Mouse (Mus musculus) cerebral cortex, adult 2 months (tissue): Measurements from ENCODE around the gene Sac3d1.

ENCODE experiments used
- WGBS: fragments of 180-500 bp; shearing (Covaris S2); methylation state at CpG from one replicate; pipeline ENCODE4 v1.1.7; 2018; 5-methylcytosine and 5-hydroxymethylcytosine counted together

Gene Sac3d1

GRCm38 (mm10) chr19:6117986-6118676 is at the start of gene Sac3d1:
Gene Sac3d1 (minus strand): TSS chr19:6118650.
- WGBS = under 1% methylated on average over 77 of the region's 77 CpGs

GRCm38 (mm10) chr19:6166750-6167149 is 48.3 kb upstream of the Sac3d1 start:
- WGBS = 78% methylated on average over 4 of the region's 4 CpGs

GRCm38 (mm10) chr19:6163872-6164547 is 45.6 kb upstream of the Sac3d1 start:
- 61% methylated on average over 10 of the region's 10 CpGs for WGBS

DNA sequence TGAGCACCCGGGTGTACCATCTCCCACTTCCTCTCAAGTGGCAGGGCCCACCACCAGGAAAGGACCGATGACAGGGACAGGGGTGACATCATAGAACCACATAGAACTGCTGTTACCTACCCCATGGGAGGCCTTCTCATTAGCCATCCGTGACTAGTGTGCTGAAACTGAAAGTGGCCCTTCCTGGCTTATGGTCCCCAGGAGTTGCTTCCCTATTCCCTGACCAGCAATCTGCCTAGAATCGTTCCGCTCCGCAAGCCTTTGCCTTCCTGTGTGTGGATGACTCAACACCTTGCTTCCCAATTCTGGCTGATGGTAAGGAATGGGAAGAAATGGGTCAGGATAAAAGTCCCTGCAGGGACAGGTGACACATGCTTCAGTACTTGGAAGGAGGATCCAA is 38.8 kb upstream of the Sac3d1 start:
- 62% methylated on average over 6 of the region's 6 CpGs for WGBS

DNA sequence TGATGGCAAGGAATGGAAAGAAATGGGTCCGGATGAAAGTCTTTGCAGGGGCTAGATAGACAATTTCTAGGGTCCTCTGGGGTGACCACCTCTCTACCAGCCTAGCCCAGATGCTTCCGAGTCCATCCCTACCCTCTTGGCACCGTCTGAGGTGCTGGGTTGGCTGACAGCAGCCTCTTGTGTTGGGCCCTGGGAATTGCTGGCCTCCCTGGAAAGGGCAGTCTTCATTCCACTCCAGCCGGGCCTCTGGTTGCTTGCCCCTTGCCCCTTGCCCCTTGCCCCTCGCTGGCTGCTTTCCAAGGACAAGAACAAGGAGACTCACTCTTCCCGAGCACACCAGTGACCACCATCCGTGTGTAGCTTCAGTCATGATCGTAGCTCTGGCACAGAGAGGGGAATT is 37.9 kb upstream of the Sac3d1 start:
- 68% methylated on average over 8 of the region's 8 CpGs for WGBS

DNA sequence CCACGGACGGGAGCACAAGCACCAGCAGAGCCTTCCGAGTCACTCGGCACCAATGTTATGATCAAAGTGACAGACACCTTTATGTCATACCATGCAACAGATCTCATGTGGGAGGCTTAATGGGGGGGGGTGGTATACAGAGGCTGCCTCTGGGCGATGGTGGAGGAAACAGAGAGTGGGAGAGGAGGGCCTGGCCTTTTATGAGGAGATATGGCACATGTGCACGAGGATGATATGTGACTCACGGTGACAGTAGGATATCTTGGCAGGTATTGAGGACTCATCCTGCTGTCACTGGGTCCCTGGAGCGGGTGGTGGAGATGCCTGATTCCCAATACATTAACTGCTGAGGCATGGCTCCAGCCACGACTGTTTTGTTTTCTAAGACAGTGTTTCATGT is 36.7 kb upstream of the Sac3d1 start:
- 87% methylated on average over 9 of the region's 9 CpGs for WGBS

DNA sequence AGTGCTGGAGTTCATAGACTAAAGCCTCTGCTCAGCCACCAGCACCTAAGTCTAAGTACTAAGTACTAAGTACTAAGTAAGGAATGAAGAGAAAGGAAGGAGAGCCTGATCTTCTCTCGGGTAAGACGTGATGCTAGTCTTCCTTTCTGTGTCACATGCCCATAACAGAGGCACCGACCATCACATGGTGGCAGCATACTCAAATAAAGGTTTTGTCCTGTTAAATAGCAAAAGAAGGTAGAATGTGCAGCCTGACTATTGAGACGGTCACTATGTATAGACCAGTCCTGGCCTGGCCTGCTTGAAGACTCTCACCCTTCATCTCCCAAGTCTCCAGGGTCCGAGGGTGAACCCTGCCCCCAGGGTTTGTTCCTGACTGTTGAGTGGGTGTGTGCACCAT is 26.4 kb upstream of the Sac3d1 start:
- 76% methylated on average over 5 of the region's 5 CpGs for WGBS

DNA sequence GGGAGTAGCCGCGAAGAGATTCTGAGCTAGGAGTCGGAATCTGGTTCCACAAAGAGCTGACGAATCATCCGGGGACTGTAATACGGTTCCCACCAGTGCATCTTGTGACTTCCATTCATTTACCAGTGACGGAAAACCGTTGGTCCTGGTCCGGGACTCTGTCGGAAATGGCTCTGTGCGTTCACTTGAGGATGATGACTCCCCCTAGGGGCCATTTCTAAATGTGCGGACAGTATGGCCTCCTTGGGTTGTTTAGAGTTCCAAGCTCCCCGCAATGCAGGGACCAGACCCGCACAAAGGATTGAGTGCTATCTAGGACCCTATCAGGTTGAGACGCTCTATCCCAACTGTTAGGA is 22.9 kb upstream of the Sac3d1 start, which contains the start of gene Arl2:
TSS of gene Arl2 (minus strand) at position 155 of the 356 bp plus-strand sequence.
- under 1% methylated on average over 15 of the region's 15 CpGs for WGBS

DNA sequence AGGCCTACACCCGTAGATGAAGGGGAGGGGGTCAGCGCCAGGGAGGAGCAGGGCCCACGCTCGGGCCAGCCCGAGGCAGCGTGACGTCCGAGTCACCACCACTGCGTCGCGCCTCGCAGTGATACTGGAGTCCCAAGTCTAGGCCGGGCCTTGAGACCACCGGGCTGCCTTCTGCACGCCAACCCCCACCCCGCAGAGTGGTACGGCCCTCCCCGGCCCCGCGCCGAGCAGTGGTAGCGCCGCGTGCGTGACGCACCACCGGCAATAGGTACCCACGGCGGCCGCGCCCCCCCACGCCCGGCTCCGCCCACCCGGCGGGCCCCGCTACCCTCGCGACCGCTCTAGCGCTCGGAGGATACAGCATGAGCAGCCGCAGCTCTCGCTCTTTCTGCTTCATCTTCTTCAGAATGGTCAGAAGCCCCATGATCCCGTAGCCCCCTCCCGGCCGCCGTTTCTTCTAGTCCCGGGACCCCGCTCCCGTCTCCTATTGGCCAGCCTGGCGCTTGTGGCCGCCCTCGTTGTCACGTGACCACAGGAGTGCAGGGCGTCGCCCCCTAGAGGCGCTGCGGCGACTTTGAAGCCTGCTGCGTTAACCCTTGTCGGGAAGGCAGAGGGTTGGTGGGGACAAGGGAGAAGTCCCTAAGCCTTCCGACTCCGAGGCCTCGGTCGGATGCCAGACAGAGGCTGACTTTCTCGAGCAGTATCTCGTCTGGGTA is 22.4 kb upstream of the Sac3d1 start, which contains the start of gene Batf2:
TSS of gene Batf2 (plus strand) at position 306 of the 716 bp plus-strand sequence.
- under 1% methylated on average over 68 of the region's 68 CpGs for WGBS

DNA sequence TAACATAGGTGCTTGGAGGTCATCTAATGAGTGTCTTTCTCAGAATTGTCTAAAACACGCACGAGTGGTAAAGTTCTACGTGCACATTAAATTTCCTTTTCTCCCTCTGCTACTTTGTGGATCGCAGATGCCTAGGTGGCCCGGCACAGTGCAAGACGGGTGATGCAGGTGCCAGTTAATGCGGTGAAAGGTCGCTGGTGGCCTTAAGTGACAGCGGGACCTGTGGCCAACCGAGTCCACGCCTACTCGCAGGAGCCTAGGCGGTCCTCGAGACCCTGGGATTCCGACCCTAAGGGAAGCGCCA is 21.9 kb upstream of the Sac3d1 start:
- WGBS = 3% methylated on average over 16 of the region's 16 CpGs

- WGBS = 87% methylated on average over 6 of the region's 6 CpGs
Measured at GRCm38 (mm10) chr19:6139701-6140100, 21.3 kb upstream of the Sac3d1 start.

GRCm38 (mm10) chr19:6136397-6136796 is 17.9 kb upstream of the Sac3d1 start:
- WGBS = 87% methylated on average over 3 of the region's 3 CpGs

DNA sequence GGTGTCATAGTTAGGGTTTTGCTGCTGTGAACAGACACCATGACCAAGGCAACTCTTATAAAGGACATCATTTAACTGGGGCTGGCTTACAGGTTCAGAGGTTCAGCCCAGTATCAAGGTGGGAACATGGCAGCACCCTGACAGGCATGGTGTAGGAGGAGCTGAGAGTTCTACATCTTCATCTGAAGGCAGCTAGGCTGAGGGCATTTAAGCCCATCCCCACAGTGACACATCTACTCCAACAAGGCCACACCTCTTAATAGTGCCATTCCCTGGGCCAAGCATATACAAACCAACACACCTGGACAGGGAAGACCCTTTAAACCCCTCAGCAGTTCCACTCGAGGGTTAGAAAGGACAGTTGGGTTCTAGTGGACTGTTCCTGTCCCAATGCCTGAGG is 14.7 kb upstream of the Sac3d1 start:
- 42% methylated on average over 1 of the region's 1 CpGs for WGBS

DNA sequence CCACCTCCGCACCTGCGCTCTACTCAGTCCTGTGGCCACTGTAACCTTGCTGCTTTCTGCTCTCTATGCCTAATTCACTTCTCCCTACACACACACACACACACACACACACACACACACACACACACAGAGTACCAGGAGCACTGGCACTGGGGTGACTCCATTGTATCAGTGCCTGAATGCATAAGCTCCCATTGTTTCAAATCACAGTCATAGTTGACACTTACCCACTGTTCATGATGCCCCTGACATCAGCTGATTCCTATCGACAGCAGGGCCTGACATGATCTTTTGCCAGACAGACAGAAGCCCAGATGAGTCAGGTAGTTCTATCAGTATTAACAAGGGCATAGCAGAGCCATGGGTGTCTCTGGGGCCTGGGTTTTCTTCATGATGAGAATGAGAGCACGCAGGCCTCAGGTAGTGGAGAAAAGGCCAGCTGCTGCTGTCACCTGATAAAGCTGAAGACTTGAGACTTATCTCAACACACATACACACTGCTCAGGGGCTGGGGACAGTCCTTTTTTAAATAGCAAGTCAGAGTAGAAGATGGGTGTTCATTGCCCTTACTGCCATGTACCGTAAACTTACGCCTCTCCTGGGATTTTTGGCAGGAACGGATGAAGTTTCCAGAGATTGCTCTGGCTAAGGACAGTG is 13.8 kb upstream of the Sac3d1 start:
- WGBS = 77% methylated on average over 7 of the region's 7 CpGs

GRCm38 (mm10) chr19:6130414-6131128 is 12.1 kb upstream of the Sac3d1 start:
- WGBS = 87% methylated on average over 7 of the region's 7 CpGs

GRCm38 (mm10) chr19:6127760-6128341 is 9.4 kb upstream of the Sac3d1 start, which contains the start of gene Snx15:
Gene Snx15 (minus strand): TSS chr19:6128304.
- under 1% methylated on average over 32 of the region's 32 CpGs for WGBS

DNA sequence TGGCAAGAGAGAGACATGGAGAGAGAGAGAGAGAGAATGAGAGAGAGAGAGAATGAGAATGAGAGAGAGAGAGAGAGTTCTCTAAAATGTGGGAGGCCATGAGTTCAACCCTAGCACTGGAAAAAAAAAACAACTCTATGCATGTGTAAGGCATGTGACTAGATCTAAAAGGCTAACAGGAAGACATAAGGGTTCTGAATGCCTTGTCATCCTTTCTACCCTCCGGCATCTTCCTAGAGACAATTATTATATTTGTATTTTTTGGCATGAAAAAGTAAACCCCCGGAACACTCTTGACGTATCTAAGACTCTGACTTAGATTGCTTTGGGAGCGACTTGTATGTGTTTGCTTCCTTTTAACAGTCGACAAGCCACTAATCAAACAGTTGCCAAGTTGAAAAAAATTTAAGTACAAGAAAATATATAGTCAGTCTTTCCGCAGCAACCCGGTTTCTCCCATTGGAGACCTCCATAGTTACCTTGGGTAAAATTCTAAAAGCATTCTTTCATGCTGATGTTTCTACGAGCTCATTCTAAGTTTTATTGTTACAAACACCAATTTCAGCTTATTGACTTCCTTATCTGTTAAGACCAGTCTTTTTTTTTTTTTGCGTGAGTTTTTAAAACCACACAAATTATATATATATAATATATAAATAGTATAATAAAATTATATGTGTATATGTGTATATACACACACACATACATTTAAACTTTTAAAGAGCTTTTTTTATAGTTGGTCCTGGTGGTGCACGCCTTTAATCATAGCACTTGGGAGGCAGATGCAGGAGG is 8.5 kb upstream of the Sac3d1 start:
- WGBS = 56% methylated on average over 10 of the region's 10 CpGs

DNA sequence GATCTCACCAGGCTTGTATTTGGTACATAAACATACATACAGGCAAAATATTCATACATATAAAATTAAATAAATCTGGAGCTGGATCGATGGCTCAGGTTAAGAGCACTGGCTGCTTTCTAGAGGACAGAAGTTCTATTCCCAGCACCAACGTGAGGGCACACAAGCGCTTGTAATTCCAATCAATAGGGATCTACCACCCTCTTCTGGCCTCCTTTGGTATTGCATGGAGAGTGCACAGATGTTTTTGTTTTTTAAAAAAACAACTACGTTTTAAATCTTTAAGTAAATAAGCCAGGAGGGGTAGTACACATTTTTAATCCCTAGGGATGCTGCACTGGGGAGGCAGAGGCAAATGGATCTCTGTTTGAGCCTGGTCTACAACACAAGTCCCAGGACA is 7.8 kb upstream of the Sac3d1 start:
- whole genome bisulfite sequencing = 20% methylated on average over 4 of the region's 4 CpGs

- WGBS = 62% methylated on average over 2 of the region's 2 CpGs
Measured at GRCm38 (mm10) chr19:6124898-6125297, 6.4 kb upstream of the Sac3d1 start.

GRCm38 (mm10) chr19:6123330-6123729 is 4.9 kb upstream of the Sac3d1 start:
- 71% methylated on average over 8 of the region's 8 CpGs for WGBS
